Mouse (Mus musculus): Measurements from ENCODE around the gene Mark1. TPM values are rescaled to one million over a fixed set of nuclear protein-coding genes. Genes with fewer than 3 reads are reported as not detected.

Gene Mark1
- polyA plus RNA-seq (2012; rRNA removed), result 2.2 and 2.6 TPM in 2 replicates

DNA sequence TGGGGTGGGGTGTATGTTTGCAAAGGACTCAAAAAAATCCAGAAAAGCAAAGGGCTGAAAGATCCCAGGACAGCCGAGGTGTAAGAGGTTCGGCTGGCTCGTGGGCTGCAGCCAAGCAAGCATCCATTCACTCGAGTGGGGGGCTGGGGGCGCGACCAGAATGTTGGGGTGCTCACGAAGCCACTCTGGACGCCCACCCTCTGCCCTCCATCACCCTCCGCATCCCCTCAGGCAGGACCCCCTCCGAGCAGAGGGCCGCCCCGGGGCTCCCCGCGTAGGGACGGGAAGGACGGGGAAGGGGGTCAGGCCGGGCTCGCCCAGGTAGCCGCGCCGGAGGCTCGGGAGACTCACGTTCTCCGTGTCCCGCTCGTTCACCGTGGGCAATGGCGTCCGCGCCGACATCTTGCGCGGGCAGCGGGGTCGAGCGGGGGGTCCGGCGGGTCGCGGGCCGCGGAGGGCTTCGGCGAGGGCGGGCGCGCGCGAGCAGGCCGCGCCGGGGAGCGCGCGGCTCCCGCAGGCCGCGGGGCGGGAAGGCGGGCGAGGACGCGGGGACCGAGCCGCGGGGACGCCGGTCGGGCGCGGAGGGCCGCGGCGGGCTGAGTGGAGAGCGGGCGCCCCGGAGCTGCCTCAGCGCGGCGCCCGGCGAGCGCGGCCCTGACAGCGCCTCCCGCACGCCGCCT is at the start of gene Mark1:
TSS of gene Mark1 (minus strand) at position 500 of the 680 bp plus-strand sequence.
- 11% methylated on average over 86 of the region's 88 CpGs for WGBS
- H3K27ac ChIP-seq (ENCODE audit: insufficient read depth, low read depth, low read length), result peak within 1 kb of the TSS; percentile 47; the same call in 1 of the 2 replicates
- no peak for TF ChIP-seq CTCF (conservative IDR thresholded peaks at IDR 0.05; ENCODE audit: insufficient read depth, insufficient read length, low read depth, low read length)
- TF ChIP-seq POLR2A (IDR thresholded peaks at IDR 0.05; ENCODE audit: low read depth, low read length), result no peak
- H3K4me1 ChIP-seq (ENCODE audit: control insufficient read depth, insufficient read depth, low read length), result no peaks in the 10 kb centered on the region
- H3K4me3 ChIP-seq (ENCODE audit: insufficient read depth, low read depth, low read length), result peak within 1 kb of the TSS; percentile 59
- H3K27me3 ChIP-seq (replicated peaks; ENCODE audit: control insufficient read depth, insufficient read depth, low read length), result peaks cover 4% of the 10 kb centered on the region; the same call in 1 of the 2 replicates
- DNase-seq, result no peak
- no peaks in the 10 kb centered on the region for H3K36me3 ChIP-seq (ENCODE audit: control insufficient read depth, insufficient read depth, low read length)

DNA sequence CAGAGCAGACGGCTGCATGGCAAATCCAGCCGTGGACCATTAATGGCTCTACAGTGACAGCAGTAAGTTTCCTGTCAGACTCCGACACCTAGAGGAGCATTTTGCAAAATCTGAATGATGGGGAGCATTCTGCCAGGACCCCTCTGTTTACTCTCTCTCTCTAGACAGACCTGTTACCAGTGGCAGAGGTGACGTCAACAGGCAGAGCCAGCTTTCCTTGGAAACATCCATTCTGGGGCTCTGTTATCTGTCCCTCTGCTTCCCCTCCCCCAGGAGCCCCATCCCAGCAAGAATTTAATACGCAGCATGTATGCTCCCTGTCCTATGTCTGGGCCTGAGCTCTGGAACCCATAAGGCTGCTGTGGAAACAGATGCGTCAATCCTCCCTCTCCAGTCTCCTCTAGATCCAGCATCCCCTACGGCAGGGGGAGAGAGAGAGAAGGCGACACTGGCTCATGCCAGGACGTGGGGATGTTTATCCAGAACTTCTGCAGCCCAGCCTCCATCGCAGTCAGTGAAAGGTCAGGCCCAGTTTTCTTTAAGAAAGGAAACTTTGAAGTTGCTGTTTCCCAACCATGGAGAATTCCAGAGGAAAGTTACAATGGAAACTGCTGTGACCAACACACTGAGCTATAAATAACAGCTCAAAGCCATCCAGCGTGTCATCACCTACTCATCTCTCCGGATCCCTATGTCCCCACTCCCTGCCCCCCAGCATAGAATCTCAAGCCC is 48.3 kb upstream of the Mark1 start:
- H3K4me1 ChIP-seq (ENCODE audit: control insufficient read depth, insufficient read depth, low read length), result no peaks in the 10 kb centered on the region
- H3K36me3 ChIP-seq (ENCODE audit: control insufficient read depth, insufficient read depth, low read length), result no peaks in the 10 kb centered on the region
- WGBS, result 66% methylated on average over 12 of the region's 12 CpGs
- DNase-seq, result no peak
- H3K4me3 ChIP-seq (ENCODE audit: insufficient read depth, low read depth, low read length), result no peak overlapping the region
- TF ChIP-seq POLR2A (IDR thresholded peaks at IDR 0.05; ENCODE audit: low read depth, low read length) (no peak), CTCF (conservative IDR thresholded peaks at IDR 0.05; ENCODE audit: insufficient read depth, insufficient read length, low read depth, low read length) (no peak)
- no peak overlapping the region for H3K27ac ChIP-seq (ENCODE audit: insufficient read depth, low read depth, low read length)
- H3K27me3 ChIP-seq (replicated peaks; ENCODE audit: control insufficient read depth, insufficient read depth, low read length), result no peaks in the 10 kb centered on the region

DNA sequence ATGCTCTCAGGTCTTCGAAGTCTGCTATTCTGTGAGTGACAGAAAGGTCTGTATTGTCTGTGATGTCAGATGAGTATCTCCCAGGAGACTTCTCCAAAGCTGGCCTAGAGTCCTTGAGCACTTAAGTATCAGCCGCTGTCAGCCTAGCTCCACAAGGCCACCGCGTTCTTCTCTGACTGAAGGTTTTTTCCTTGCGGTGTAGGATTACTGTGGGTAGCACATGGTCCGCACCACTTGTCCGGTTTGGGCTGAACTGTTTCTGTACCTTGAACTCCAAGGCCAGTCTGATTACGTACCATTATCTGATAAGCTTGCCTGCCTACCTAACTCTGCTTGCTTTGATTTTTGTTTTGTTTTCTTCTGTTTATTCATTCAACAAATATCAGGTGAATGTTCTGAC is 47.1 kb upstream of the Mark1 start:
- no peak overlapping the region for H3K4me3 ChIP-seq (ENCODE audit: insufficient read depth, low read depth, low read length)
- H3K27me3 ChIP-seq (replicated peaks; ENCODE audit: control insufficient read depth, insufficient read depth, low read length), result no peaks in the 10 kb centered on the region
- no peaks in the 10 kb centered on the region for H3K4me1 ChIP-seq (ENCODE audit: control insufficient read depth, insufficient read depth, low read length)
- 69% methylated on average over 8 of the region's 8 CpGs for WGBS
- H3K27ac ChIP-seq (ENCODE audit: insufficient read depth, low read depth, low read length), result no peak overlapping the region
- no peak for DNase-seq
- no peaks in the 10 kb centered on the region for H3K36me3 ChIP-seq (ENCODE audit: control insufficient read depth, insufficient read depth, low read length)
- no peak for TF ChIP-seq CTCF (conservative IDR thresholded peaks at IDR 0.05; ENCODE audit: insufficient read depth, insufficient read length, low read depth, low read length)
- TF ChIP-seq POLR2A (IDR thresholded peaks at IDR 0.05; ENCODE audit: low read depth, low read length), result no peak

DNA sequence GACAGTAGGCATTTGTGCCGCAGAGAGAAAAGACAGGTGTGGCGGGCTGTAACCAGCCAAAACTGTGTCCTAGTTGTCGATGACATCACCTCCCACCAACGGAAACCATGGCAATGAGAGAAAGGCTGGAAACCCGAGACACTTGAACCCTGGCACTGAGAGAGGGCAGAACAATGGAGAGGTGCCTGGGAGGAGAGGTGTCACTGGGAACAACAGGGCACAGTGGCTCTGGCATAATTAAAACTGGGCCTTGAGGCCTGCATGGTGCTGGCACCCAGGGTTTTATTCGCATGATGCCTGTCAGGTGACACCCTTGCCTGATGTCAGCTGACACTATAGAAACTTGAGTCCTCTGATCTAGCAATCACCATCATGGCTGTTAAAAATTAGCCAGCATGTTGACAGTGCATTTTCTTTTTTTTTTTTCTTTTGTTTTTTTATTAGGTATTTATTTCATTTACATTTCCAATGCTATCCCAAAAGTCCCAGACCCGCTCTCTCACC is 38.9 kb upstream of the Mark1 start:
- no peak overlapping the region for H3K4me3 ChIP-seq (ENCODE audit: insufficient read depth, low read depth, low read length)

DNA sequence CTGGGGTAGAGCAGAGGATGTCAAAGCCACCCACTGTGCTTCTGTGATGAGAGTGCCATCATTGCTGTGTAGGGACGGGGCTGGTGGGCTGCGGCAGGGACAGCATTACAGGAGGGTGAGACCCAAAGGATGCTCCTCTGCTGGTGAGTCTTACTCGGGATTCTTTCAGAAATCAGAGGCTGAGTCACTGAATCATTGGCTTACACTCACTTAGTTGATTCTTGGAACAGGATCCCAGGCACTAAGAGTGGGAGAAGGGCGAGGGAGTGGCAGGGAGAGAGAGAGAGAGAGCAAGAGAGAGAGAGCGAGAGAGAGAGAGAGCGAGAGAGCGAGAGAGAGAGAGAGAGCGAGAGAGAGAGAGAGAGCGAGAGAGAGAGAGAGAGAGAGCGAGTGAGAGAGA is 31.2 kb upstream of the Mark1 start:
- Histone ChIP-seq H3K27ac (ENCODE audit: insufficient read depth, low read depth, low read length) (no peak overlapping the region), H3K4me3 (ENCODE audit: insufficient read depth, low read depth, low read length) (no peak overlapping the region), H3K27me3 (replicated peaks; ENCODE audit: control insufficient read depth, insufficient read depth, low read length) (no peaks in the 10 kb centered on the region), H3K4me1 (ENCODE audit: control insufficient read depth, insufficient read depth, low read length) (no peaks in the 10 kb centered on the region), H3K36me3 (ENCODE audit: control insufficient read depth, insufficient read depth, low read length) (no peaks in the 10 kb centered on the region)
- no peak for DNase-seq
- WGBS, result 82% methylated on average over 10 of the region's 10 CpGs
- no peak for TF ChIP-seq POLR2A (IDR thresholded peaks at IDR 0.05; ENCODE audit: low read depth, low read length)
- no peak for TF ChIP-seq CTCF (conservative IDR thresholded peaks at IDR 0.05; ENCODE audit: insufficient read depth, insufficient read length, low read depth, low read length)

More for the DNA sequence above, 38.9 kb upstream of the Mark1 start:
- Histone ChIP-seq H3K4me1 (ENCODE audit: control insufficient read depth, insufficient read depth, low read length) (no peaks in the 10 kb centered on the region), H3K27ac (ENCODE audit: insufficient read depth, low read depth, low read length) (no peak overlapping the region), H3K27me3 (replicated peaks; ENCODE audit: control insufficient read depth, insufficient read depth, low read length) (no peaks in the 10 kb centered on the region), H3K36me3 (ENCODE audit: control insufficient read depth, insufficient read depth, low read length) (no peaks in the 10 kb centered on the region)
- WGBS, result 55% methylated on average over 7 of the region's 7 CpGs
- TF ChIP-seq CTCF (conservative IDR thresholded peaks at IDR 0.05; ENCODE audit: insufficient read depth, insufficient read length, low read depth, low read length) (no peak), POLR2A (IDR thresholded peaks at IDR 0.05; ENCODE audit: low read depth, low read length) (no peak)
- no peak for DNase-seq

DNA sequence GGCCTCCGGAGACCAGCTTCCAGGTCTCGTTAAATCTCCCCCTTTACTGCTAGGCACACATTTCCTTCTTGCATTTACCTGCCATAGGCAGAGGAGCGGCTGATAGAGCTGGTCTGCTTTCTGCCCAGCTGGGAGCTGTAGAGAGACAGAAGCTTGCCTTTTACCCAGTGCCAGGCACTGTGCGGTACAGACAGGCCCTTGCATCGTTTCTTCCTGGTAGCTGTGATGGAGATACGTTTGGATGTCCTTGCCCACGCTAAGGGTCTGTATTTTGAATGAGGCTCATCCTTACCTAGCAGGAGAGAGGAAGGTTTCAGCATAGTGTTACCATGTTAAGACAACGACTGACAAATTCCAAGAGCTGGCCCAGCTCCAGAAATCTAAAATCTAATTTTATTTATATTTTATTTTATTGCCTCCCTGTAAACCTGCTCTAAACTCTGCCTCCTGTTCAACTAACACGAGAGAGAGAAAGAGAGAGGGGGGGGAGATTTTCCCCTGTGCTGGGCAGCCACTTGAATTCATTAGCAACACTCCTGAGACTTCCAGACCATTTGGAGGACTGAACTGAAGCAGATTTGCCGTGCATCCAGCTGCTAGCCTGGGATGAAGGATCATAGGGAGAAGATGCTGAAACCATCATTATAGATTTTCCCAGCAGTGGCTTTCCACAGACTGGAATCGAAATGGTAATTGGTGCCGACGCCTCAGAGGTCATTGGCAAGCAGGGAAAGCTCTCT is 21.2 kb upstream of the Mark1 start:
- WGBS, result 81% methylated on average over 13 of the region's 13 CpGs
- Histone ChIP-seq H3K36me3 (ENCODE audit: control insufficient read depth, insufficient read depth, low read length) (no peaks in the 10 kb centered on the region), H3K4me1 (ENCODE audit: control insufficient read depth, insufficient read depth, low read length) (no peaks in the 10 kb centered on the region), H3K27ac (ENCODE audit: insufficient read depth, low read depth, low read length) (no peak overlapping the region), H3K27me3 (replicated peaks; ENCODE audit: control insufficient read depth, insufficient read depth, low read length) (no peaks in the 10 kb centered on the region), H3K4me3 (ENCODE audit: insufficient read depth, low read depth, low read length) (no peak overlapping the region)
- TF ChIP-seq POLR2A (IDR thresholded peaks at IDR 0.05; ENCODE audit: low read depth, low read length), result no peak
- TF ChIP-seq CTCF (conservative IDR thresholded peaks at IDR 0.05; ENCODE audit: insufficient read depth, insufficient read length, low read depth, low read length), result no peak
- no peak for DNase-seq
